Mouse (Mus musculus) layer of hippocampus, adult 2 months (tissue): ENCODE measurements at regions not wholly inside any gene's neighbourhood (a gene's known extent, or its start where the extent isn't known, plus 50 kb on each side); places are given as distances from the start of the nearest gene placed in this dataset.

Experiments
- DNase-seq, 2 experiments: peaks; one replicate each; pipeline ENCODE4 v3.0.0; 2022; ENCODE audit warnings: low spot score in 2 of 2
- H3K27ac ChIP-seq: fragments of 200-600 bp; 2 replicates; pipeline ENCODE4 v1.8.1; 2022
- H3K4me3 ChIP-seq: fragments of 200-600 bp; 2 replicates; pipeline ENCODE4 v1.8.1; 2022; ENCODE audit warnings: mild to moderate bottlenecking
- CTCF ChIP-seq: fragments of 200-600 bp; conservative IDR thresholded peaks from 2 replicates; pipeline ENCODE4 v1.8.1; 2022; ENCODE audit warnings: antibody characterized with exemption, mild to moderate bottlenecking, moderate library complexity

DNA sequence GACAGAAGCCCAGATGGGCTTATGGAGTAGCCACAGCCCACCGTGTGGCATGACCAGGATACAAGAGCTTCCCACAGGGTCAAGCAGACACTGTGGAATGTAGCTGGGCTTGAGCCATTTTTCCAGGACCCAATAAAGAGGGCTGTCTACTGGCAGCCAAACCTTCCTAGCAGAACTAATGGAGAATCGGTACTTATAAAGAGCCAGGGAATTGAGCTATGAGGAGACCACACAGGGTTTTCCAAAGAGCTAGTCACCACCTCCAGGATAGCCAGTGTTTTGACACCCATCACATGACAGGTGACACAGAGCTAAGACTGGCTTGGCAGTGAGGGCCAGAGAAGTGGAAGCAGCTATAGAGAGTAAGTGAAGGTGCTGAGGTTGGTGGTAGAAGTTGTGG lies 149.9 kb downstream of the Map2k4 start:
- no peak overlapping the region for H3K27ac ChIP-seq
- no peak for TF ChIP-seq CTCF
- no peak overlapping the region for H3K4me3 ChIP-seq
- DNase-seq, result no peak

GRCm38 (mm10) chr11:65637206-65637605 lies 150.9 kb downstream of the Map2k4 start:
- TF ChIP-seq CTCF, result no peak
- no peak overlapping the region for H3K27ac ChIP-seq
- no peak for DNase-seq
- no peak overlapping the region for H3K4me3 ChIP-seq

DNA sequence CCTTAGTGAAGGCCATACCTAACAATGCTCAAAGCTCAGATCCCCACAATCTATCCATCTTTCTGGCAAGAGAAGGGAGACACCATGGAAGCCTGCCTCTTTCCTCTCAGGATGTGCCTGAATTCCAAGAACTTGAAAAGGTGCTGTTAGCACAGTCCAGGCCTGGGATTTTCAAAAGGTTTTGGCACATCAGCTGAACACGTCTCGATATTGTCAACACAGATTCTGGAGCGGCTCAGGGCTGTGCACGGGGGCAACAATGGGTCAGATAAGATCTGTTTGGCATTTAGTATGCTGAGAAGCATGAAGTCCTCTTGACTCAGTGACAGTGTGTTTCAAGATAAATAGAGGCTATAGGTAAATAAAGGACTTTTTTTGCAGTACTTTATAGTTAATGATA lies 152.8 kb downstream of the Map2k4 start:
- no peak for TF ChIP-seq CTCF
- Histone ChIP-seq H3K4me3 (no peak overlapping the region), H3K27ac (no peak overlapping the region)
- no peak for DNase-seq

GRCm38 (mm10) chr11:65631164-65631563 lies 156.9 kb downstream of the Map2k4 start:
- peak; percentile 13 to 25 for DNase-seq
- Histone ChIP-seq H3K4me3 (no peak overlapping the region), H3K27ac (no peak overlapping the region)
- TF ChIP-seq CTCF, result peak; percentile 78

DNA sequence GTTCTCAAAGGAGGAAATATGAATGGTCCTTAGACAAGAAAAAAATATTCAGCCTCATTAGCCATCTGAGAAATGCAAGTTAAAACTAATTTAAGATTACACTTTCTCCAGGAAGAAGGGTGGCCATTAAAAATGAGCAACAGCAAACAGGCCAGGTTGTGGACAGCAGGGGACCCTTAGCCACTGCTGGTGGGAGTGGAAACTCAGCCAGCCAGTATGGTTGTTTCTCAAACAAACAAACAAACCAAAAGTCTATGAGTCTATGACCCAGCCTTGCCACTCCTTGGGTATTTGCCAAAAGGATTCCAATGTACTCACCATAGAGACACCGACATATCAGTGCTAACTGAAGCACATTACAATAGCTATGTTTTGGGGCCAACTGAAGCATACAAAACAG lies 157.7 kb downstream of the Map2k4 start:
- DNase-seq, result no peak
- no peak for TF ChIP-seq CTCF

GRCm38 (mm10) chr11:65629320-65629719 lies 158.8 kb downstream of the Map2k4 start:
- Histone ChIP-seq H3K4me3 (no peak overlapping the region), H3K27ac (no peak overlapping the region)
- TF ChIP-seq CTCF, result no peak
- DNase-seq, result no peak

More for the DNA sequence above, 157.7 kb downstream of the Map2k4 start:
- Histone ChIP-seq H3K27ac (no peak overlapping the region), H3K4me3 (no peak overlapping the region)

- TF ChIP-seq CTCF, result no peak
- DNase-seq, result no peak
- Histone ChIP-seq H3K4me3 (no peak overlapping the region), H3K27ac (no peak overlapping the region)
Measured at GRCm38 (mm10) chr11:65618976-65619375, 169.1 kb downstream of the Map2k4 start.

- DNase-seq, result no peak
- Histone ChIP-seq H3K4me3 (no peak overlapping the region), H3K27ac (no peak overlapping the region)
- no peak for TF ChIP-seq CTCF
Measured at GRCm38 (mm10) chr11:65610536-65610935, 177.6 kb downstream of the Map2k4 start.

GRCm38 (mm10) chr11:65609056-65609455 lies 179.0 kb downstream of the Map2k4 start:
- Histone ChIP-seq H3K27ac (no peak overlapping the region), H3K4me3 (no peak overlapping the region)
- no peak for DNase-seq
- TF ChIP-seq CTCF, result no peak

- no peak for TF ChIP-seq CTCF
- no peak overlapping the region for H3K4me3 ChIP-seq
- H3K27ac ChIP-seq, result no peak overlapping the region
- no peak for DNase-seq
Measured at GRCm38 (mm10) chr11:65597298-65598076, 190.6 kb downstream of the Map2k4 start.

DNA sequence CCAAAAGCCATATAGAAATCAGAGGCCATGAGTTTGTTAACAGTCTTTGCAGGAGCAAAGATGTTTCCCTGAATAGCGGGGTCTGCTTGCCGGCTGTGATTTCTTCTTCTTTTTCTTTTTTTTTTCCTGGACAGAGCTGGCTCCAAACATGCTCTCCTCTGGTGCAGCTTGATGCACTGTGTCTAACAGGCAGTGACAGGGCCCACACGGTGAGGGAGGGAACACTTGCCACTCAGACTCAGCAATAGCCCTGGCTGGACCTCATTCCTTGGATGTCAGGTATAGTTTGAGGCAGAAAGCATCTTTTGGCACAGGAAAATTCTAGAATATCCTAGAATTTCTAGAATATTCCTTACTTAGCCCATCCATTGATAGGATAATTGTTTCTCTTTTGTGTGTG lies 199.6 kb downstream of the Map2k4 start:
- TF ChIP-seq CTCF, result no peak
- Histone ChIP-seq H3K27ac (peak overlapping the region; percentile 23; the same call in 1 of the 2 replicates), H3K4me3 (no peak overlapping the region)
- no peak for DNase-seq

- no peak overlapping the region for H3K27ac ChIP-seq
- no peak for DNase-seq
- no peak overlapping the region for H3K4me3 ChIP-seq
- no peak for TF ChIP-seq CTCF
Measured at GRCm38 (mm10) chr11:65567831-65568230, 220.3 kb downstream of the Map2k4 start.

GRCm38 (mm10) chr11:65558236-65558635 lies 229.9 kb downstream of the Map2k4 start:
- DNase-seq, result no peak
- no peak for TF ChIP-seq CTCF
- Histone ChIP-seq H3K4me3 (no peak overlapping the region), H3K27ac (no peak overlapping the region)

DNA sequence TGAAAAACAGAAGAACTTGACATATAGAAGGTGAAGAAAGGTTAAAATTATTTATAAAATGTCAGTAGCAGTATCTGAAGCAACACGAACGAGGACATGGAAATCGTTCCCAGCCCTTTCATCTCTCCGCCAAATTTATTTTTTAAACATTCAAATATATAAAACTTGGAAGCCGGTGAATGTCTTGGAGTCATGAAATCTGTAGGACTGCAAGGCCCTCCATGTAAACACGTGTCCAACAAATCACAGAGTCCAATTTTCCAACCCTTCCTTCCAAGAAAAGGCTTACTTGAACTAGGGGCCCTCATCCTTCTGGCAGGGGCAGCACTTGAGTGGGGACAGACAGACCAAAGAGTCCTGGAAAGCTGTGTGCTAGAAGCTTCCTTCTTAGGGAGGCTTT lies 237.0 kb downstream of the Map2k4 start:
- no peak for TF ChIP-seq CTCF
- no peak overlapping the region for H3K4me3 ChIP-seq
- DNase-seq, result no peak
- no peak overlapping the region for H3K27ac ChIP-seq
